Mouse (Mus musculus) CH12.LX (cell line): Measurements from ENCODE around the gene Anapc7. TPM values are rescaled to one million over a fixed set of nuclear protein-coding genes. Genes with fewer than 3 reads are reported as not detected.

Source experiments
- DNase-seq: peaks from one replicate; pipeline ENCODE4 v3.0.0-alpha.2; 2013; ENCODE audit errors: extremely low read depth
- H3K27ac ChIP-seq: 2 replicates; pipeline ENCODE4 v1.5.1; 2012; ENCODE audit warnings: low read depth, mild to moderate bottlenecking, control low read depth, moderate library complexity; ENCODE audit not compliant: insufficient read depth
- H3K27me3 ChIP-seq: replicated peaks from 2 replicates; pipeline ENCODE3; 2012; ENCODE audit warnings: inconsistent platforms
- H3K36me3 ChIP-seq, 2 experiments: replicated peaks in 1 of 2; 2 replicates each; pipeline versions ENCODE3 to v1.6.1; 2012; ENCODE audit warnings: inconsistent platforms in 1 of 2, low read length in 1 of 2, mild to moderate bottlenecking in 1 of 2, mixed read lengths in 1 of 2, moderate library complexity in 1 of 2; ENCODE audit not compliant: control insufficient read depth in 1 of 2, insufficient read depth in 1 of 2
- H3K4me1 ChIP-seq, 2 experiments: 2 replicates each; pipeline ENCODE4 v1.6.1; 2012; ENCODE audit warnings: inconsistent platforms in 1 of 2, moderate library complexity in 1 of 2; ENCODE audit not compliant: insufficient read depth in 2 of 2, control insufficient read depth in 1 of 2
- H3K4me2 ChIP-seq: 2 replicates; pipeline ENCODE4 v1.6.1; 2012; ENCODE audit warnings: low read depth, mild to moderate bottlenecking, control low read depth; ENCODE audit not compliant: poor library complexity, insufficient read depth, severe bottlenecking
- H3K4me3 ChIP-seq, 3 experiments: fragments of 150-350 bp in 1 of 3; sonication (generic) in 1 of 3; replicated peaks in 1 of 3; 2 replicates each; pipeline versions ENCODE3 to v1.5.1; 2011 to 2012; ENCODE audit warnings: low read depth in 2 of 3, low read length in 2 of 3, mild to moderate bottlenecking in 2 of 3, moderate library complexity in 2 of 3, control low read depth in 1 of 3, improper control_type of control experiment in 1 of 3, inconsistent platforms in 1 of 3, mixed read lengths in 1 of 3; ENCODE audit not compliant: poor library complexity in 1 of 3
- H3K79me2 ChIP-seq: replicated peaks from 2 replicates; pipeline ENCODE4 v1.6.1; 2012; ENCODE audit warnings: mild to moderate bottlenecking, moderate library complexity; ENCODE audit not compliant: control insufficient read depth, poor library complexity, insufficient read depth, severe bottlenecking; ENCODE audit errors: extremely low read depth
- H3K9ac ChIP-seq: 2 replicates; pipeline ENCODE4 v1.6.1; 2012; ENCODE audit warnings: low read depth, mild to moderate bottlenecking, control low read depth, moderate library complexity; ENCODE audit not compliant: insufficient read depth
- H3K9me3 ChIP-seq: replicated peaks from 2 replicates; pipeline ENCODE3; 2012; ENCODE audit warnings: low read length, inconsistent platforms, mixed read lengths
- BHLHE40 ChIP-seq: IDR thresholded peaks from 2 replicates; pipeline ENCODE4 v1.6.1; 2011; ENCODE audit warnings: mild to moderate bottlenecking, low read depth, low read length, improper control_type of control experiment
- CHD1 ChIP-seq: IDR thresholded peaks from 2 replicates; pipeline ENCODE4 v1.6.1; 2012; ENCODE audit warnings: low read depth, low read length, improper control_type of control experiment, inconsistent platforms
- CHD2 ChIP-seq: IDR thresholded peaks from 2 replicates; pipeline ENCODE4 v1.6.1; 2011; ENCODE audit warnings: low read length, improper control_type of control experiment
- E2F4 ChIP-seq: IDR thresholded peaks from 2 replicates; pipeline ENCODE4 v1.6.1; 2011; ENCODE audit warnings: low read depth, low read length, improper control_type of control experiment; ENCODE audit not compliant: insufficient replicate concordance
- ELF1 ChIP-seq: IDR thresholded peaks from 2 replicates; pipeline ENCODE4 v1.6.1; 2014; ENCODE audit warnings: low read depth, mild to moderate bottlenecking, inconsistent platforms, low read length, improper control_type of control experiment
- EP300 ChIP-seq: IDR thresholded peaks from 2 replicates; pipeline ENCODE4 v1.6.1; 2011; ENCODE audit warnings: low read length, improper control_type of control experiment
- ETS1 ChIP-seq: conservative IDR thresholded peaks from 2 replicates; pipeline ENCODE4 v1.6.1; 2012; ENCODE audit warnings: low read depth, mild to moderate bottlenecking, inconsistent platforms, low read length, improper control_type of control experiment, moderate library complexity
- HCFC1 ChIP-seq: IDR thresholded peaks from 2 replicates; pipeline ENCODE4 v1.6.1; 2012; ENCODE audit warnings: low read depth, mild to moderate bottlenecking, inconsistent platforms, low read length, improper control_type of control experiment
- JUN ChIP-seq: IDR thresholded peaks from 2 replicates; pipeline ENCODE4 v1.6.1; 2011; ENCODE audit warnings: low read depth, mild to moderate bottlenecking, low read length, improper control_type of control experiment, moderate library complexity; ENCODE audit not compliant: insufficient read depth
- JUND ChIP-seq: conservative IDR thresholded peaks from 2 replicates; pipeline ENCODE4 v1.6.1; 2011; ENCODE audit warnings: low read depth, low read length, improper control_type of control experiment
- MAX ChIP-seq: IDR thresholded peaks from 2 replicates; pipeline ENCODE4 v1.6.1; 2011; ENCODE audit warnings: low read length, improper control_type of control experiment
- MAZ ChIP-seq: IDR thresholded peaks from 2 replicates; pipeline ENCODE4 v1.6.1; 2012; ENCODE audit warnings: low read depth, mild to moderate bottlenecking, inconsistent platforms, low read length, improper control_type of control experiment, moderate library complexity
- MEF2A ChIP-seq: IDR thresholded peaks from 2 replicates; pipeline ENCODE4 v1.6.1; 2014; ENCODE audit warnings: low read depth, mild to moderate bottlenecking, inconsistent platforms, low read length, improper control_type of control experiment, borderline replicate concordance
- MYC ChIP-seq: IDR thresholded peaks from 2 replicates; pipeline ENCODE4 v1.6.1; 2011; ENCODE audit warnings: low read depth, mild to moderate bottlenecking, improper control_type of control experiment, low read length
- NRF1 ChIP-seq: IDR thresholded peaks from 2 replicates; pipeline ENCODE4 v1.6.1; 2014; ENCODE audit warnings: low read depth, mild to moderate bottlenecking, inconsistent platforms, low read length, improper control_type of control experiment, moderate library complexity
- PAX5 ChIP-seq: IDR thresholded peaks from 2 replicates; pipeline ENCODE4 v1.6.1; 2012; ENCODE audit warnings: low read length, inconsistent platforms, mixed read lengths
- RAD21 ChIP-seq: IDR thresholded peaks from 2 replicates; pipeline ENCODE4 v1.6.1; 2011; ENCODE audit warnings: low read depth, mild to moderate bottlenecking, low read length, improper control_type of control experiment, moderate library complexity
- SIN3A ChIP-seq: IDR thresholded peaks from 2 replicates; pipeline ENCODE4 v1.6.1; 2012; ENCODE audit warnings: low read length, improper control_type of control experiment, inconsistent platforms
- SMC3 ChIP-seq: IDR thresholded peaks from 2 replicates; pipeline ENCODE4 v1.6.1; 2011; ENCODE audit warnings: low read depth, low read length, improper control_type of control experiment
- TBP ChIP-seq: conservative IDR thresholded peaks from 2 replicates; pipeline ENCODE4 v1.6.1; 2011; ENCODE audit warnings: low read depth, low read length, improper control_type of control experiment
- USF2 ChIP-seq: conservative IDR thresholded peaks from 2 replicates; pipeline ENCODE4 v1.6.1; 2011; ENCODE audit warnings: low read depth, low read length, improper control_type of control experiment
- ZC3H11A ChIP-seq: IDR thresholded peaks from 2 replicates; pipeline ENCODE4 v1.6.1; 2012; ENCODE audit warnings: low read depth, mild to moderate bottlenecking, inconsistent platforms, low read length, improper control_type of control experiment
- ZKSCAN1 ChIP-seq: IDR thresholded peaks from 2 replicates; pipeline ENCODE4 v1.6.1; 2012; ENCODE audit warnings: low read depth, inconsistent platforms, low read length, improper control_type of control experiment, borderline replicate concordance
- ZNF384 ChIP-seq: IDR thresholded peaks from 2 replicates; pipeline ENCODE4 v1.6.1; 2012; ENCODE audit warnings: low read depth, low read length, improper control_type of control experiment, inconsistent platforms
- dilution Hi-C: fragments of 300-500 bp; cut with MboI; formaldehyde crosslinking; loops from 2 replicates; pipeline ENCODE4 v1.14.3; 2020; ENCODE audit warnings: low sequenced_read_pairs; ENCODE audit not compliant: extremely low pct_unique_long_range_greater_than_20kb, extremely low pct_ligation_motif_present
- in situ Hi-C: fragments of 300-500 bp; cut with MboI; formaldehyde crosslinking; loops from 3 replicates; pipeline ENCODE4 v1.14.3; 2019; ENCODE audit warnings: low sequenced_read_pairs, low pct_ligation_motif_present, low pct_unique_long_range_greater_than_20kb, mixed read lengths
- polyA plus RNA-seq: library from polyadenylated mRNA; unstranded; fragments of >175 nt; gene quantifications from 2 replicates; pipeline ENCODE4 v1.2.1, GENCODE M21; 2012; ENCODE audit warnings: low read depth; ENCODE audit not compliant: insufficient read length
- total RNA-seq, 2 experiments: library from RNA; depleted of rRNA; stranded (reverse); fragments of 300-350 nt in 1 of 2; fragments of >200 nt in 1 of 2; gene quantifications; 2 replicates each; pipeline ENCODE4 v1.2.3; 2012 to 2014

Gene Anapc7
- total and polyA plus RNA-seq, 3 experiments: 21.3 to 43.3 (median 39.4) TPM

GRCm38 (mm10) chr5:122391786-122392180 is 29.7 kb upstream of the Anapc7 start, which contains the start of gene Arpc3 (continued):
- TF ChIP-seq MYC (peak; percentile 88), PAX5 (no peak), ZNF384 (no peak), USF2 (no peak), MAZ (no peak), JUND (no peak), HCFC1 (peak; percentile 84), MEF2A (peak; percentile 65; the same call in 1 of the 2 replicates), EP300 (no peak), ZC3H11A (no peak), NRF1 (peak; percentile 48; the same call in 1 of the 2 replicates), ETS1 (peak; percentile 60; the same call in 1 of the 2 replicates), JUN (0 out of 2 replicates have a peak, but pooled peaks have one; percentile 14), ELF1 (peak; percentile 97), SMC3 (peak; percentile 64), MAX (peak; percentile 98), E2F4 (no peak), ZKSCAN1 (no peak), RAD21 (peak; percentile 34), CHD2 (no peak), BHLHE40 (peak; percentile 96), TBP (peak; percentile 74; the same call in 1 of the 2 replicates)

- in situ Hi-C loops: no loop called here
- H3K9ac ChIP-seq: peak overlapping the region; percentile 87
- peak overlapping the region; percentile 2; the same call in 1 of the 2 replicates for H3K27ac ChIP-seq
- H3K79me2 ChIP-seq: peaks cover 38% of the 10 kb centered on the region
- H3K4me2 ChIP-seq: peak overlapping the region; percentile 88
- peak overlapping the region; percentile 75 to 91 (median 91) for H3K4me3 ChIP-seq
- H3K27me3 ChIP-seq: no peaks in the 10 kb centered on the region
- TF ChIP-seq SIN3A (0 out of 2 replicates have a peak, but pooled peaks have one; percentile 2), CHD1 (no peak), SMC3 (no peak)
- TF ChIP-seq, all 38 proteins: peak for 1
- dilution Hi-C loops: no loop called here
- DNase-seq: peak; percentile 15
- no peaks in the 10 kb centered on the region for H3K9me3 ChIP-seq
- H3K36me3 ChIP-seq: peaks cover 18 to 25% of the 10 kb centered on the region in 2 experiments
- H3K4me1 ChIP-seq: peaks cover 2 to 31% of the 10 kb centered on the region in 2 experiments; a peak in 3 of 4 replicates
Observed at GRCm38 (mm10) chr5:122392227-122393004, 29.1 kb upstream of the Anapc7 start.
